Mouse (Mus musculus) lung, embryonic 14.5 days (tissue): ENCODE measurements around the gene Ube2v1. TPM values are rescaled to one million over a fixed set of nuclear protein-coding genes. Genes with fewer than 3 reads are reported as not detected.

Source experiments
- ATAC-seq: fragments of 200-750 bp; cut with Nextera tagmentation; 2 replicates; pipeline ENCODE4 v1.8.0; 2017; ENCODE audit warnings: mild to moderate bottlenecking, moderate TSS enrichment, moderate library complexity; ENCODE audit not compliant: insufficient read depth
- DNase-seq: peaks from one replicate; pipeline ENCODE4 v3.0.0-alpha.2; 2015
- H3K27ac ChIP-seq: fragments of 300-500 bp; sonication (generic); 2 replicates; pipeline ENCODE4 v1.5.1; 2014; ENCODE audit warnings: low read depth, mild to moderate bottlenecking, moderate library complexity
- H3K27me3 ChIP-seq: fragments of 300-500 bp; sonication (generic); 2 replicates; pipeline ENCODE4 v1.6.1; 2014; ENCODE audit warnings: low read length, control low read depth; ENCODE audit not compliant: insufficient read depth
- H3K36me3 ChIP-seq: fragments of 300-500 bp; sonication (generic); 2 replicates; pipeline ENCODE4 v1.6.1; 2014; ENCODE audit warnings: control low read depth; ENCODE audit not compliant: insufficient read depth
- H3K4me1 ChIP-seq: fragments of 300-500 bp; sonication (generic); 2 replicates; pipeline ENCODE4 v1.6.1; 2014; ENCODE audit warnings: antibody characterized with exemption, control low read depth; ENCODE audit not compliant: insufficient read depth
- H3K4me2 ChIP-seq: fragments of 300-500 bp; sonication (generic); 2 replicates; pipeline ENCODE4 v1.6.1; 2014; ENCODE audit warnings: mild to moderate bottlenecking
- H3K4me3 ChIP-seq: fragments of 300-500 bp; sonication (generic); 2 replicates; pipeline ENCODE4 v1.5.1; 2014; ENCODE audit warnings: low read depth, low read length
- H3K9ac ChIP-seq: fragments of 300-500 bp; sonication (generic); 2 replicates; pipeline ENCODE4 v1.6.1; 2014
- H3K9me3 ChIP-seq: fragments of 300-500 bp; sonication (generic); 2 replicates; pipeline ENCODE4 v1.6.1; 2016; ENCODE audit warnings: low read depth, low read length, control low read depth
- CTCF ChIP-seq: IDR thresholded peaks from 2 replicates; pipeline ENCODE4 v1.5.1; 2016; ENCODE audit warnings: antibody characterized with exemption, low read depth
- WGBS: fragments of 180-500 bp; shearing (Covaris S2); extraction: QIAGEN DNeasy Blood & Tissue Kit; methylation state at CpG from one replicate; pipeline ENCODE4 v1.1.7; 2014; 5-methylcytosine and 5-hydroxymethylcytosine counted together
- polyA plus RNA-seq: library from polyadenylated mRNA; unstranded; fragments of >200 nt; fragmentation: Nextera tagmentation; extraction: Ambion mirVana; gene quantifications from 2 replicates; pipeline ENCODE4 v1.2.1, GENCODE M21; 2014

Gene Ube2v1
- polyA plus RNA-seq, 1 experiment from 2014 or later: 293 TPM

GRCm38 (mm10) chr2:167660611-167660971 lies 28.7 kb upstream of the Ube2v1 start:
- H3K4me1 ChIP-seq: peaks cover 12% of the 10 kb centered on the region
- H3K27ac ChIP-seq: 0 out of 2 replicates have a peak overlapping the region, but pooled peaks have one; percentile 63
- no peak for TF ChIP-seq CTCF
- 0 out of 2 replicates have a peak, but pooled peaks cover 4% of the 10 kb centered on the region for H3K27me3 ChIP-seq
- DNase-seq (peak; percentile 56), ATAC-seq (0 out of 2 replicates have a peak, but pooled peaks have one; percentile 2)
- peak overlapping the region; percentile 90 for H3K4me3 ChIP-seq
- H3K9ac ChIP-seq: peak overlapping the region; percentile 86
- peak overlapping the region; percentile 97 for H3K4me2 ChIP-seq
- WGBS: 0% methylated on average over 12 of the region's 12 CpGs
- H3K36me3 ChIP-seq: peaks cover 10% of the 10 kb centered on the region; the same call in 1 of the 2 replicates
- no peaks in the 10 kb centered on the region for H3K9me3 ChIP-seq

- peaks cover 12% of the 10 kb centered on the region for H3K4me1 ChIP-seq
- 20% methylated on average over 13 of the region's 13 CpGs for WGBS
- no peak for ATAC-seq
- peak overlapping the region; percentile 97 for H3K4me2 ChIP-seq
- peak; percentile 51 for DNase-seq
- no peak for TF ChIP-seq CTCF
- H3K9me3 ChIP-seq: no peaks in the 10 kb centered on the region
- peak overlapping the region; percentile 86 for H3K9ac ChIP-seq
- 0 out of 2 replicates have a peak, but pooled peaks cover 4% of the 10 kb centered on the region for H3K27me3 ChIP-seq
- peaks cover 10% of the 10 kb centered on the region; the same call in 1 of the 2 replicates for H3K36me3 ChIP-seq
- peak overlapping the region; percentile 63 for H3K27ac ChIP-seq
- H3K4me3 ChIP-seq: peak overlapping the region; percentile 90
Measured at GRCm38 (mm10) chr2:167659847-167660610, 28.1 kb upstream of the Ube2v1 start.

- WGBS: 51% methylated on average over 10 of the region's 10 CpGs
- ATAC-seq (no peak), DNase-seq (peak; percentile 47)
- TF ChIP-seq CTCF: no peak
- H3K4me2 ChIP-seq: peak overlapping the region; percentile 97
- peak overlapping the region; percentile 63 for H3K27ac ChIP-seq
- H3K4me1 ChIP-seq: peaks cover 12% of the 10 kb centered on the region
- peak overlapping the region; percentile 86; the same call in 1 of the 2 replicates for H3K9ac ChIP-seq
- H3K9me3 ChIP-seq: no peaks in the 10 kb centered on the region
- H3K36me3 ChIP-seq: peaks cover 14% of the 10 kb centered on the region; the same call in 1 of the 2 replicates
- H3K4me3 ChIP-seq: peak overlapping the region; percentile 90
- 0 out of 2 replicates have a peak, but pooled peaks cover 4% of the 10 kb centered on the region for H3K27me3 ChIP-seq
Measured at GRCm38 (mm10) chr2:167659177-167659846, 27.4 kb upstream of the Ube2v1 start.

- Histone ChIP-seq H3K4me1 (peaks cover 12% of the 10 kb centered on the region), H3K4me2 (peak overlapping the region; percentile 97), H3K27ac (no peak overlapping the region), H3K4me3 (no peak overlapping the region), H3K9ac (no peak overlapping the region; the same call in 1 of the 2 replicates), H3K9me3 (no peaks in the 10 kb centered on the region), H3K36me3 (peaks cover 20% of the 10 kb centered on the region; the same call in 1 of the 2 replicates), H3K27me3 (0 out of 2 replicates have a peak, but pooled peaks cover 4% of the 10 kb centered on the region)
- WGBS: 58% methylated on average over 11 of the region's 11 CpGs
- ATAC-seq (no peak), DNase-seq (no peak)
- TF ChIP-seq CTCF: no peak
Measured at GRCm38 (mm10) chr2:167658712-167659111, 26.8 kb upstream of the Ube2v1 start.

- WGBS: 84% methylated on average over 4 of the region's 4 CpGs
- Histone ChIP-seq H3K4me1 (peaks cover 12% of the 10 kb centered on the region), H3K9me3 (no peaks in the 10 kb centered on the region), H3K4me3 (no peak overlapping the region), H3K27ac (no peak overlapping the region), H3K36me3 (peaks cover 25% of the 10 kb centered on the region; the same call in 1 of the 2 replicates), H3K27me3 (0 out of 2 replicates have a peak, but pooled peaks cover 4% of the 10 kb centered on the region), H3K4me2 (no peak overlapping the region; the same call in 1 of the 2 replicates), H3K9ac (no peak overlapping the region)
- ATAC-seq (no peak), DNase-seq (no peak)
- TF ChIP-seq CTCF: no peak
Measured at GRCm38 (mm10) chr2:167657973-167658372, 26.1 kb upstream of the Ube2v1 start.

GRCm38 (mm10) chr2:167656629-167657478 lies 25.0 kb upstream of the Ube2v1 start:
- Histone ChIP-seq H3K9ac (no peak overlapping the region), H3K4me3 (no peak overlapping the region), H3K4me2 (no peak overlapping the region), H3K27ac (peak overlapping the region; percentile 30; the same call in 1 of the 2 replicates), H3K27me3 (no peaks in the 10 kb centered on the region), H3K4me1 (peaks cover 12% of the 10 kb centered on the region), H3K9me3 (no peaks in the 10 kb centered on the region), H3K36me3 (peaks cover 37% of the 10 kb centered on the region; the same call in 1 of the 2 replicates)
- TF ChIP-seq CTCF: no peak
- no peak for ATAC-seq
- DNase-seq: no peak
- 84% methylated on average over 16 of the region's 16 CpGs for WGBS
